Mouse (Mus musculus): ENCODE measurements around the gene Anapc15. TPM values are rescaled to one million over a fixed set of nuclear protein-coding genes. Genes with fewer than 3 reads are reported as not detected.

Anapc15 gene
- polyA plus RNA-seq, 1 experiment = 97.5 TPM

- TF ChIP-seq POLR2A (IDR thresholded peaks at IDR 0.05; ENCODE audit: borderline replicate concordance, control insufficient read depth, low read depth, low read length) = no peak
- TF ChIP-seq CTCF (IDR thresholded peaks at IDR 0.05; ENCODE audit: control insufficient read depth, insufficient read depth, low read length) = no peak
- Histone ChIP-seq H3K27ac (ENCODE audit: control insufficient read depth, insufficient read depth, low read depth, low read length, poor library complexity) (no peak overlapping the region; the same call in 1 of the 2 replicates), H3K4me3 (replicated peaks; ENCODE audit: control insufficient read depth, low read depth, low read length) (peak overlapping the region; percentile 61), H3K4me1 (ENCODE audit: control insufficient read depth, insufficient read depth, low read length) (no peaks in the 10 kb centered on the region)
- WGBS = 2% methylated on average over 20 of the region's 20 CpGs
These were observed 26.3 kb upstream of the Anapc15 start for GRCm38 (mm10) chr7:101837154-101837605.

DNA sequence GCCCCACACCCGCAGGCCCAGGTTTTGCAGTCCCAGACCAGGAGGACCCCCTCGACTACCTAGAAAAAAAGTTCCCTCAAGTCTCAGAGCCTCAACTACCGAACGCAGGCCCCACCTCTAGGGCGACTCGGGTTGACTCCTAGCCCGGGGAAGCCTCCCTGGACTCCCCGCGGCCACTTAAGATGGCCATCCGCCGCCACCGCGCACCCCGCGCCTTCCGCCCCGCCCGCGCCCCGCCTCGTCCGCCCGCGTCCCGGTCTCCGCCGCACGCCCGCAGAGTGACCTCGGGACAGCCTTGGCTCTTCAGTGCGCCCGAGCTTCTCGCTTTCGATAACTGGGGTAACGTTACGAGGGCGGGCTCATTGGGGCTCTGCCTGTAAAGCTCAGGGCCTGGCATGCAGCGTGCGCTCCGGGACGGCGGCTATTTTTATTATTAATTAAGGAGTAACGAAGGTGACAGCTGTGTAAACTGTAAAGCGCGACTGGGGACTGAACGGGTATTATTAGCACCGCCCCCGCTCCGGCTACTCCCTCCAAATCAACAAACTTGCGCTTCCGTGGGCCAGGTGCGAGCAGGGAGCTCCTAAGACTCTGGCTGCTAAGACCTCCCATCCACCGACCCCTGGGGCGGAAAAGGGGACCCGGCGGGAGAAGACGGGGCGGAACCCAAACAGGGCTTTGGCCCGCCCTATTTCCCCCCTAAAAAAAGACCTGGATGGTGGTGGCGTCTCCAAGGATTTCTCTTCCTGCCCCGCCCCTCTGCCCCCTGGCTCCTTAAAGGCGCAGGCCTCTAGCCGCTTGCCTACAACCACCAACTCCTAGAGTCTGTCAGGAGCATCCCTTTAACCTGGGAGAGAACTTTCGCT, 25.7 kb upstream of the Anapc15 start, which contains the start of gene Inppl1:
TSS of gene Inppl1 (minus strand) at position 624 of the 866 bp plus-strand sequence.
- 4% methylated on average over 62 of the region's 64 CpGs for WGBS

GRCm38 (mm10) chr7:101844186-101844585, 19.3 kb upstream of the Anapc15 start:
- 65% methylated on average over 6 of the region's 6 CpGs for WGBS
- Histone ChIP-seq H3K27ac (ENCODE audit: control insufficient read depth, insufficient read depth, low read depth, low read length, poor library complexity) (no peak overlapping the region), H3K4me1 (ENCODE audit: control insufficient read depth, insufficient read depth, low read length) (peaks cover 2% of the 10 kb centered on the region), H3K4me3 (replicated peaks; ENCODE audit: control insufficient read depth, low read depth, low read length) (no peak overlapping the region)
- TF ChIP-seq POLR2A (IDR thresholded peaks at IDR 0.05; ENCODE audit: borderline replicate concordance, control insufficient read depth, low read depth, low read length) (no peak), CTCF (IDR thresholded peaks at IDR 0.05; ENCODE audit: control insufficient read depth, insufficient read depth, low read length) (no peak)

More for the DNA sequence above, 25.7 kb upstream of the Anapc15 start, which contains the start of gene Inppl1:
- Histone ChIP-seq H3K4me3 (replicated peaks; ENCODE audit: control insufficient read depth, low read depth, low read length) (peak within 1 kb of the TSS; percentile 61), H3K27ac (ENCODE audit: control insufficient read depth, insufficient read depth, low read depth, low read length, poor library complexity) (0 out of 2 replicates have a peak within 1 kb of the TSS, but pooled peaks have one; percentile 14), H3K4me1 (ENCODE audit: control insufficient read depth, insufficient read depth, low read length) (no peaks in the 10 kb centered on the region)
- no peak for TF ChIP-seq CTCF (IDR thresholded peaks at IDR 0.05; ENCODE audit: control insufficient read depth, insufficient read depth, low read length)
- TF ChIP-seq POLR2A (IDR thresholded peaks at IDR 0.05; ENCODE audit: borderline replicate concordance, control insufficient read depth, low read depth, low read length) = no peak

GRCm38 (mm10) chr7:101847934-101848333, 15.6 kb upstream of the Anapc15 start:
- Histone ChIP-seq H3K27ac (ENCODE audit: control insufficient read depth, insufficient read depth, low read depth, low read length, poor library complexity) (no peak overlapping the region), H3K4me1 (ENCODE audit: control insufficient read depth, insufficient read depth, low read length) (peaks cover 2% of the 10 kb centered on the region), H3K4me3 (replicated peaks; ENCODE audit: control insufficient read depth, low read depth, low read length) (no peak overlapping the region)
- TF ChIP-seq POLR2A (IDR thresholded peaks at IDR 0.05; ENCODE audit: borderline replicate concordance, control insufficient read depth, low read depth, low read length) (no peak), CTCF (IDR thresholded peaks at IDR 0.05; ENCODE audit: control insufficient read depth, insufficient read depth, low read length) (no peak)
- WGBS = 85% methylated on average over 1 of the region's 1 CpGs

DNA sequence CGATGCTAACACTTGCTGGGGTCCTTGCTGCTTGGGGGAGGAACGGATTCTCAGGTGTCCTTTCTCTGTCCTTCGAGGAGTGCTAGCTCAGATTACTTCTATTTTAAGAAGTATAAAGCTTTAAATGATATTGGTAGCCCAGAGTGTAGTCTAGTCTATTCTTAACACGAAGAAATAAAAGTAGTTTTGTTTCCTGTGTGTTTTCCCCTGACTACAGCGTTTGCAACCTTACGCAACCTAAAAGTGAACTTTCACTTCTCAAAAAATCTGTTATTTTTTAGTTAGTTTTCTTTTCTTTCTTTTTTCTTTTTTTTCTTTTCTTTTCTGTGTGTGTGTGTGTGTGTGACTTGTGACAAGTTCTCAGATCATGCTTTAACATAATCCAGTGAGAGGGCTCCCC, 11.8 kb upstream of the Anapc15 start:
- H3K4me3 ChIP-seq (replicated peaks; ENCODE audit: control insufficient read depth, low read depth, low read length) = no peak overlapping the region
- H3K4me1 ChIP-seq (ENCODE audit: control insufficient read depth, insufficient read depth, low read length) = peaks cover 2% of the 10 kb centered on the region
- TF ChIP-seq CTCF (IDR thresholded peaks at IDR 0.05; ENCODE audit: control insufficient read depth, insufficient read depth, low read length) = no peak
- TF ChIP-seq POLR2A (IDR thresholded peaks at IDR 0.05; ENCODE audit: borderline replicate concordance, control insufficient read depth, low read depth, low read length) = no peak
- WGBS = 33% methylated on average over 6 of the region's 6 CpGs
- no peak overlapping the region for H3K27ac ChIP-seq (ENCODE audit: control insufficient read depth, insufficient read depth, low read depth, low read length, poor library complexity)

- H3K4me1 ChIP-seq (ENCODE audit: control insufficient read depth, insufficient read depth, low read length) = peaks cover 2% of the 10 kb centered on the region
These were observed 10.7 kb upstream of the Anapc15 start for GRCm38 (mm10) chr7:101852846-101853245.

GRCm38 (mm10) chr7:101853816-101854215, 9.7 kb upstream of the Anapc15 start:
- Histone ChIP-seq H3K4me1 (ENCODE audit: control insufficient read depth, insufficient read depth, low read length) (peaks cover under 1% of the 10 kb centered on the region), H3K27ac (ENCODE audit: control insufficient read depth, insufficient read depth, low read depth, low read length, poor library complexity) (no peak overlapping the region), H3K4me3 (replicated peaks; ENCODE audit: control insufficient read depth, low read depth, low read length) (no peak overlapping the region)
- 53% methylated on average over 2 of the region's 2 CpGs for whole genome bisulfite sequencing
- TF ChIP-seq POLR2A (IDR thresholded peaks at IDR 0.05; ENCODE audit: borderline replicate concordance, control insufficient read depth, low read depth, low read length) (no peak), CTCF (IDR thresholded peaks at IDR 0.05; ENCODE audit: control insufficient read depth, insufficient read depth, low read length) (no peak)

More at GRCm38 (mm10) chr7:101852846-101853245, 10.7 kb upstream of the Anapc15 start:
- Histone ChIP-seq H3K27ac (ENCODE audit: control insufficient read depth, insufficient read depth, low read depth, low read length, poor library complexity) (no peak overlapping the region), H3K4me3 (replicated peaks; ENCODE audit: control insufficient read depth, low read depth, low read length) (no peak overlapping the region)
- 79% methylated on average over 6 of the region's 6 CpGs for WGBS
- TF ChIP-seq POLR2A (IDR thresholded peaks at IDR 0.05; ENCODE audit: borderline replicate concordance, control insufficient read depth, low read depth, low read length) (no peak), CTCF (IDR thresholded peaks at IDR 0.05; ENCODE audit: control insufficient read depth, insufficient read depth, low read length) (no peak)

DNA sequence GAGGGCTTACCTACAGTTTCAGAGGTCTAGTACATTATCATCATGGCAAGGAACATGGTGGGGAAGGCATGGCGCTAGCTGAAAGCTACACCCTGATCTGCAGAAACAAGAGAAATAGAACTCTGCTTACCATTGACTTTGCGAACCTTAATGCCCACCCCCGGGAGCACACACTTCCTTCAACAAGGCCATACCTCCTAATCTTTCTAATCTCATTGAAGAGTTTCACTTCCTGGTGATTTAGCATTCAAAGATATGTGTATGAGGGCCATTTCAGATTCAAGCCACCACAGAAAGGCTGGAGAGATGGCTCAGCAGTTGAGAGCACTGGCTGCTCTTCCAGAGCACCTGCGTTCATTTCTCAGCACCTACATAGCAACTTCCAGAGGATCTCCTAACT, 6.4 kb upstream of the Anapc15 start, which contains the start of gene Folr2:
TSS of gene Folr2 (minus strand) at position 101 of the 400 bp plus-strand sequence.
- no peaks in the 10 kb centered on the region for H3K4me1 ChIP-seq (ENCODE audit: control insufficient read depth, insufficient read depth, low read length)
- no peak within 1 kb of the TSS for H3K27ac ChIP-seq (ENCODE audit: control insufficient read depth, insufficient read depth, low read depth, low read length, poor library complexity)
- WGBS = 69% methylated on average over 4 of the region's 4 CpGs
- H3K4me3 ChIP-seq (replicated peaks; ENCODE audit: control insufficient read depth, low read depth, low read length) = no peak within 1 kb of the TSS
- TF ChIP-seq CTCF (IDR thresholded peaks at IDR 0.05; ENCODE audit: control insufficient read depth, insufficient read depth, low read length) (no peak), POLR2A (IDR thresholded peaks at IDR 0.05; ENCODE audit: borderline replicate concordance, control insufficient read depth, low read depth, low read length) (no peak)
